Mouse (Mus musculus) MEL (cell line): ENCODE measurements at regions not wholly inside any gene's neighbourhood (a gene's known extent, or its start where the extent isn't known, plus 50 kb on each side); places are given as distances from the start of the nearest gene placed in this dataset.

Experiments used
- DNase-seq: peaks from one replicate; pipeline ENCODE4 v3.0.0; 2011; ENCODE audit warnings: low read depth, low spot score
- H3K27ac ChIP-seq: 2 replicates; pipeline ENCODE4 v1.5.1; 2012; ENCODE audit warnings: low read depth, mild to moderate bottlenecking, control low read depth, low read length, moderate library complexity; ENCODE audit not compliant: control insufficient read depth
- H3K27me3 ChIP-seq, 2 experiments: fragments of 150-350 bp in 1 of 2; sonication (generic) in 1 of 2; 2 replicates each; pipeline ENCODE4 v1.6.1; 2012; ENCODE audit warnings: low read length in 2 of 2, mild to moderate bottlenecking in 2 of 2, improper control_type of control experiment in 1 of 2, moderate library complexity in 1 of 2; ENCODE audit not compliant: insufficient read depth in 2 of 2, control insufficient read depth in 1 of 2
- H3K36me3 ChIP-seq, 2 experiments: 2 replicates each; pipeline ENCODE4 v1.6.1; 2012 to 2014; ENCODE audit warnings: low read length in 2 of 2, improper control_type of control experiment in 1 of 2, inconsistent platforms in 1 of 2, mild to moderate bottlenecking in 1 of 2; ENCODE audit not compliant: insufficient read depth in 2 of 2, control insufficient read depth in 1 of 2
- H3K4me1 ChIP-seq, 2 experiments: fragments of 150-350 bp in 1 of 2; sonication (generic) in 1 of 2; 2 replicates each; pipeline ENCODE4 v1.6.1; 2012; ENCODE audit warnings: low read length in 2 of 2, improper control_type of control experiment in 1 of 2, mild to moderate bottlenecking in 1 of 2; ENCODE audit not compliant: insufficient read depth in 2 of 2, control insufficient read depth in 1 of 2
- H3K4me3 ChIP-seq, 2 experiments: fragments of 150-350 bp in 1 of 2; sonication (generic) in 1 of 2; 2 replicates each; pipeline ENCODE4 v1.5.1; 2012; ENCODE audit warnings: low read depth in 2 of 2, low read length in 2 of 2, mild to moderate bottlenecking in 2 of 2, moderate library complexity in 2 of 2, control low read depth in 1 of 2, improper control_type of control experiment in 1 of 2; ENCODE audit not compliant: control insufficient read depth in 1 of 2, insufficient read depth in 1 of 2
- H3K79me2 ChIP-seq: 2 replicates; pipeline ENCODE4 v1.6.1; 2012; ENCODE audit warnings: mild to moderate bottlenecking, low read length, moderate library complexity; ENCODE audit not compliant: control insufficient read depth, poor library complexity, insufficient read depth
- H3K9ac ChIP-seq: 2 replicates; pipeline ENCODE4 v1.6.1; 2012; ENCODE audit warnings: low read depth, mild to moderate bottlenecking, control low read depth, low read length, moderate library complexity; ENCODE audit not compliant: control insufficient read depth, poor library complexity, severe bottlenecking
- H3K9me3 ChIP-seq: fragments of 150-350 bp; sonication (generic); replicated peaks from 2 replicates; pipeline ENCODE4 v1.6.1; 2012; ENCODE audit warnings: mild to moderate bottlenecking, low read length, improper control_type of control experiment, moderate library complexity; ENCODE audit not compliant: insufficient read depth
- E2F4 ChIP-seq: IDR thresholded peaks from 2 replicates; pipeline ENCODE4 v1.6.1; 2011; ENCODE audit warnings: low read depth, low read length, improper control_type of control experiment, borderline replicate concordance
- ETS1 ChIP-seq: IDR thresholded peaks from 2 replicates; pipeline ENCODE4 v1.6.1; 2012; ENCODE audit warnings: low read depth, mild to moderate bottlenecking, inconsistent platforms, low read length, improper control_type of control experiment, moderate library complexity
- GABPA ChIP-seq: IDR thresholded peaks from 2 replicates; pipeline ENCODE4 v1.6.1; 2012; ENCODE audit warnings: low read depth, mild to moderate bottlenecking, inconsistent platforms, low read length, improper control_type of control experiment, moderate library complexity
- JUND ChIP-seq: IDR thresholded peaks from 2 replicates; pipeline ENCODE4 v1.6.1; 2011; ENCODE audit warnings: low read depth, mild to moderate bottlenecking, improper control_type of control experiment, low read length
- MAFK ChIP-seq: IDR thresholded peaks from 2 replicates; pipeline ENCODE4 v1.6.1; 2011; ENCODE audit warnings: low read depth, mild to moderate bottlenecking, low read length, improper control_type of control experiment, borderline replicate concordance
- MAX ChIP-seq: IDR thresholded peaks from 2 replicates; pipeline ENCODE4 v1.6.1; 2011; ENCODE audit warnings: low read length, improper control_type of control experiment
- MXI1 ChIP-seq: IDR thresholded peaks from 2 replicates; pipeline ENCODE4 v1.6.1; 2011; ENCODE audit warnings: mild to moderate bottlenecking, low read depth, low read length, improper control_type of control experiment
- NELFE ChIP-seq: IDR thresholded peaks from 2 replicates; pipeline ENCODE4 v1.6.1; 2011; ENCODE audit warnings: low read depth, low read length, improper control_type of control experiment
- POLR2AphosphoS5 ChIP-seq: IDR thresholded peaks from 2 replicates; pipeline ENCODE4 v1.6.1; 2012; ENCODE audit warnings: low read depth, borderline replicate concordance, mild to moderate bottlenecking, inconsistent platforms, low read length, moderate library complexity, mixed read lengths
- RAD21 ChIP-seq: IDR thresholded peaks from 2 replicates; pipeline ENCODE4 v1.6.1; 2011; ENCODE audit warnings: mild to moderate bottlenecking, low read depth, low read length, improper control_type of control experiment
- RCOR1 ChIP-seq: IDR thresholded peaks from 2 replicates; pipeline ENCODE4 v1.6.1; 2012; ENCODE audit warnings: low read depth, mild to moderate bottlenecking, inconsistent platforms, low read length, improper control_type of control experiment
- SMC3 ChIP-seq: IDR thresholded peaks from 2 replicates; pipeline ENCODE4 v1.6.1; 2011; ENCODE audit warnings: low read depth, low read length, improper control_type of control experiment
- TAL1 ChIP-seq: IDR thresholded peaks from 2 replicates; pipeline ENCODE4 v1.6.1; 2012; ENCODE audit warnings: mild to moderate bottlenecking, inconsistent platforms, low read length, moderate library complexity, mixed read lengths
- TBP ChIP-seq: IDR thresholded peaks from 2 replicates; pipeline ENCODE4 v1.8.0; 2011; ENCODE audit warnings: low read depth, low read length, improper control_type of control experiment
- UBTF ChIP-seq: IDR thresholded peaks from 2 replicates; pipeline ENCODE4 v1.6.1; 2012; ENCODE audit warnings: low read depth, mild to moderate bottlenecking, inconsistent platforms, low read length, improper control_type of control experiment, moderate library complexity, borderline replicate concordance; ENCODE audit not compliant: insufficient read depth
- ZNF384 ChIP-seq: IDR thresholded peaks from 2 replicates; pipeline ENCODE4 v1.6.1; 2012; ENCODE audit warnings: low read depth, mild to moderate bottlenecking, inconsistent platforms, low read length, improper control_type of control experiment

- Histone ChIP-seq H3K36me3 (no peaks in the 10 kb centered on the region), H3K27ac (no peak overlapping the region), H3K79me2 (no peaks in the 10 kb centered on the region), H3K9ac (no peak overlapping the region), H3K9me3 (no peaks in the 10 kb centered on the region), H3K27me3 (no peaks in the 10 kb centered on the region), H3K4me3 (no peak overlapping the region), H3K4me1 (no peaks in the 10 kb centered on the region)
- TF ChIP-seq TAL1 (no peak), TBP (no peak), MXI1 (no peak), E2F4 (no peak), GABPA (no peak), SMC3 (no peak), RCOR1 (no peak), MAX (no peak), NELFE (no peak), ETS1 (no peak), UBTF (no peak), RAD21 (no peak), MAFK (no peak)
- DNase-seq: no peak
Measured at GRCm38 (mm10) chr13:94669106-94669683, 119.5 kb upstream of the Tbca start.

- no peak overlapping the region for H3K9ac ChIP-seq
- no peaks in the 10 kb centered on the region for H3K79me2 ChIP-seq
- no peaks in the 10 kb centered on the region for H3K9me3 ChIP-seq
- no peaks in the 10 kb centered on the region for H3K36me3 ChIP-seq
- H3K27me3 ChIP-seq: no peaks in the 10 kb centered on the region
- no peak overlapping the region for H3K4me3 ChIP-seq
- no peak for DNase-seq
- no peaks in the 10 kb centered on the region for H3K4me1 ChIP-seq
- no peak for TF ChIP-seq UBTF
- TF ChIP-seq MXI1: no peak
- TF ChIP-seq SMC3: no peak
- TF ChIP-seq NELFE: no peak
- TF ChIP-seq JUND: no peak
- H3K27ac ChIP-seq: no peak overlapping the region
Measured at GRCm38 (mm10) chr13:94670266-94670665, 118.4 kb upstream of the Tbca start.

- TF ChIP-seq ZNF384 (no peak), POLR2AphosphoS5 (peak; percentile 46; the same call in 1 of the 2 replicates)
- Histone ChIP-seq H3K79me2 (no peaks in the 10 kb centered on the region), H3K9ac (no peak overlapping the region), H3K27ac (no peak overlapping the region), H3K36me3 (no peaks in the 10 kb centered on the region), H3K27me3 (no peaks in the 10 kb centered on the region), H3K9me3 (no peaks in the 10 kb centered on the region), H3K4me3 (no peak overlapping the region), H3K4me1 (no peaks in the 10 kb centered on the region)
- no peak for DNase-seq
Measured at GRCm38 (mm10) chr13:94670961-94671360, 117.7 kb upstream of the Tbca start.
